Mouse (Mus musculus) heart, postnatal 0 days (tissue): ENCODE data around the gene AC109138.7. TPM values are rescaled to one million over a fixed set of nuclear protein-coding genes. Genes with fewer than 3 reads are reported as not detected.

Experiments used
- ATAC-seq: fragments of 200-750 bp; cut with Nextera tagmentation; 2 replicates; pipeline ENCODE4 v1.8.0; 2017; ENCODE audit warnings: low read depth, moderate number of reproducible peaks, moderate library complexity; ENCODE audit not compliant: insufficient read depth
- DNase-seq: peaks from one replicate; pipeline ENCODE4 v3.0.0-alpha.2; 2016; ENCODE audit warnings: low spot score
- H3K27ac ChIP-seq: fragments of 300-500 bp; sonication (generic); 2 replicates; pipeline ENCODE4 v1.5.1; 2014; ENCODE audit warnings: low read depth, mild to moderate bottlenecking
- H3K27me3 ChIP-seq: fragments of 300-500 bp; sonication (generic); 2 replicates; pipeline ENCODE4 v1.6.1; 2014; ENCODE audit warnings: low read length, mixed read lengths; ENCODE audit not compliant: control insufficient read depth, insufficient read depth
- H3K36me3 ChIP-seq: fragments of 300-500 bp; sonication (generic); replicated peaks from 2 replicates; pipeline ENCODE4 v1.6.1; 2014; ENCODE audit warnings: low read length, mixed read lengths; ENCODE audit not compliant: control insufficient read depth, insufficient read depth
- H3K4me1 ChIP-seq: fragments of 300-500 bp; sonication (generic); 2 replicates; pipeline ENCODE4 v1.6.1; 2014; ENCODE audit warnings: antibody characterized with exemption; ENCODE audit not compliant: control insufficient read depth, insufficient read depth
- H3K4me2 ChIP-seq: fragments of 300-500 bp; sonication (generic); 2 replicates; pipeline ENCODE4 v1.6.1; 2014; ENCODE audit warnings: low read depth, mild to moderate bottlenecking, low read length, moderate library complexity
- H3K4me3 ChIP-seq: fragments of 300-500 bp; sonication (generic); 2 replicates; pipeline ENCODE4 v1.5.1; 2014; ENCODE audit warnings: low read depth, low read length
- H3K9ac ChIP-seq: fragments of 300-500 bp; sonication (generic); replicated peaks from 2 replicates; pipeline ENCODE4 v1.6.1; 2014; ENCODE audit warnings: low read depth, low read length, mixed read lengths
- H3K9me3 ChIP-seq: fragments of 300-500 bp; sonication (generic); replicated peaks from 2 replicates; pipeline ENCODE4 v1.6.1; 2016; ENCODE audit warnings: low read length; ENCODE audit not compliant: control insufficient read depth
- CTCF ChIP-seq: IDR thresholded peaks from 2 replicates; pipeline ENCODE4 v1.5.1; 2016; ENCODE audit warnings: antibody characterized with exemption, control low read depth, low read depth
- EP300 ChIP-seq: IDR thresholded peaks from 2 replicates; pipeline ENCODE4 v1.6.1; 2016; ENCODE audit warnings: antibody characterized with exemption, low read depth
- WGBS: fragments of 180-500 bp; shearing (Covaris S2); extraction: QIAGEN DNeasy Blood & Tissue Kit; methylation state at CpG from one replicate; pipeline ENCODE4 v1.1.7; 2014; 5-methylcytosine and 5-hydroxymethylcytosine counted together
- polyA plus RNA-seq: library from polyadenylated mRNA; unstranded; fragments of >200 nt; fragmentation: Nextera tagmentation; extraction: Ambion mirVana; gene quantifications from 2 replicates; pipeline ENCODE4 v1.2.1, GENCODE M21; 2015
- total RNA-seq: library from RNA; depleted of rRNA; stranded (reverse); fragments of >200 nt; gene quantifications from 2 replicates; pipeline ENCODE4 v1.2.3, GENCODE M21; 2014; ENCODE audit warnings: low replicate concordance

The AC109138.7 gene
- total and polyA plus RNA-seq, 2 experiments from 2014 or later = not detected

- peak overlapping the region; percentile 60 for H3K4me3 ChIP-seq
- no peak for TF ChIP-seq CTCF
- TF ChIP-seq EP300 = no peak
- H3K27me3 ChIP-seq = no peaks in the 10 kb centered on the region
- 9% methylated on average over 2 of the region's 2 CpGs for WGBS
- peak overlapping the region; percentile 80 for H3K4me2 ChIP-seq
- H3K4me1 ChIP-seq = peaks cover 5% of the 10 kb centered on the region; the same call in 1 of the 2 replicates
- DNase-seq = no peak
- no peaks in the 10 kb centered on the region for H3K9me3 ChIP-seq
- ATAC-seq = peak; percentile 17
- H3K27ac ChIP-seq = peak overlapping the region; percentile 79
- H3K36me3 ChIP-seq = no peaks in the 10 kb centered on the region
- peak overlapping the region; percentile 59 for H3K9ac ChIP-seq
These were observed 18.0 kb downstream of the AC109138.7 start for GRCm38 (mm10) chr19:4232186-4232572.

- no peak for ATAC-seq
These were observed 18.5 kb downstream of the AC109138.7 start for GRCm38 (mm10) chr19:4232651-4233050.

GRCm38 (mm10) chr19:4234548-4234947 is 20.4 kb downstream of the AC109138.7 start:
- ATAC-seq = no peak
- TF ChIP-seq EP300 (no peak), CTCF (no peak)
- H3K36me3 ChIP-seq = no peaks in the 10 kb centered on the region

More at GRCm38 (mm10) chr19:4232651-4233050, 18.5 kb downstream of the AC109138.7 start:
- 77% methylated on average over 7 of the region's 7 CpGs for WGBS
- TF ChIP-seq CTCF (no peak; the same call in 1 of the 2 replicates), EP300 (no peak)
- DNase-seq = no peak
- no peaks in the 10 kb centered on the region for H3K9me3 ChIP-seq
- H3K4me2 ChIP-seq = peak overlapping the region; percentile 80; the same call in 1 of the 2 replicates
- H3K4me1 ChIP-seq = peaks cover 5% of the 10 kb centered on the region; the same call in 1 of the 2 replicates
- H3K9ac ChIP-seq = no peak overlapping the region; the same call in 1 of the 2 replicates
- H3K4me3 ChIP-seq = no peak overlapping the region
- H3K27me3 ChIP-seq = no peaks in the 10 kb centered on the region
- peak overlapping the region; percentile 79 for H3K27ac ChIP-seq
- H3K36me3 ChIP-seq = no peaks in the 10 kb centered on the region

GRCm38 (mm10) chr19:4240247-4240668 is 26.1 kb downstream of the AC109138.7 start:
- TF ChIP-seq EP300 (no peak), CTCF (no peak)
- no peak overlapping the region for H3K9ac ChIP-seq
- DNase-seq = no peak
- WGBS = 63% methylated on average over 8 of the region's 8 CpGs
- no peaks in the 10 kb centered on the region for H3K4me1 ChIP-seq
- no peak overlapping the region for H3K4me3 ChIP-seq
- H3K36me3 ChIP-seq = no peaks in the 10 kb centered on the region
- no peaks in the 10 kb centered on the region for H3K9me3 ChIP-seq
- no peak overlapping the region for H3K4me2 ChIP-seq
- H3K27ac ChIP-seq = no peak overlapping the region
- no peaks in the 10 kb centered on the region for H3K27me3 ChIP-seq
- no peak for ATAC-seq

More at GRCm38 (mm10) chr19:4234548-4234947, 20.4 kb downstream of the AC109138.7 start:
- no peak for DNase-seq
- H3K4me3 ChIP-seq = no peak overlapping the region
- H3K27ac ChIP-seq = no peak overlapping the region
- 69% methylated on average over 4 of the region's 4 CpGs for WGBS
- H3K4me2 ChIP-seq = no peak overlapping the region
- peaks cover 5% of the 10 kb centered on the region; the same call in 1 of the 2 replicates for H3K4me1 ChIP-seq
- no peak overlapping the region for H3K9ac ChIP-seq
- no peaks in the 10 kb centered on the region for H3K27me3 ChIP-seq
- H3K9me3 ChIP-seq = no peaks in the 10 kb centered on the region

GRCm38 (mm10) chr19:4242416-4242815 is 28.3 kb downstream of the AC109138.7 start:
- no peak overlapping the region for H3K9ac ChIP-seq
- no peaks in the 10 kb centered on the region for H3K4me1 ChIP-seq
- H3K9me3 ChIP-seq = no peaks in the 10 kb centered on the region
- ATAC-seq (no peak), DNase-seq (no peak)
- no peaks in the 10 kb centered on the region for H3K27me3 ChIP-seq
- no peak overlapping the region for H3K4me3 ChIP-seq
- TF ChIP-seq EP300 (no peak), CTCF (peak; percentile 27)
- H3K27ac ChIP-seq = no peak overlapping the region
- H3K4me2 ChIP-seq = no peak overlapping the region
- no peaks in the 10 kb centered on the region for H3K36me3 ChIP-seq
- WGBS = 70% methylated on average over 3 of the region's 3 CpGs

GRCm38 (mm10) chr19:4244775-4245174 is 30.6 kb downstream of the AC109138.7 start:
- Histone ChIP-seq H3K4me3 (no peak overlapping the region), H3K4me2 (no peak overlapping the region), H3K27me3 (no peaks in the 10 kb centered on the region), H3K36me3 (no peaks in the 10 kb centered on the region), H3K4me1 (no peaks in the 10 kb centered on the region), H3K9ac (no peak overlapping the region), H3K9me3 (no peaks in the 10 kb centered on the region), H3K27ac (no peak overlapping the region)
- DNase-seq = no peak
- TF ChIP-seq EP300 = no peak
- TF ChIP-seq CTCF = no peak
- WGBS = 77% methylated on average over 6 of the region's 6 CpGs
- ATAC-seq = no peak
